Mouse (Mus musculus) heart, embryonic 10.5 days (tissue): ENCODE results near the gene Ifnl2. TPM values are rescaled to one million over a fixed set of nuclear protein-coding genes. Genes with fewer than 3 reads are reported as not detected.

ENCODE experiments used
- DNase-seq: peaks from one replicate; pipeline ENCODE4 v3.0.0-alpha.2; 2017; ENCODE audit warnings: low spot score
- H3K27ac ChIP-seq: fragments of 300-500 bp; sonication (generic); 2 replicates; pipeline ENCODE4 v1.5.1; 2016; ENCODE audit warnings: mild to moderate bottlenecking
- H3K27me3 ChIP-seq: fragments of 300-500 bp; sonication (generic); 2 replicates; pipeline ENCODE4 v1.6.1; 2016; ENCODE audit warnings: mild to moderate bottlenecking; ENCODE audit not compliant: poor library complexity, insufficient read depth, severe bottlenecking
- H3K36me3 ChIP-seq: fragments of 300-500 bp; sonication (generic); 2 replicates; pipeline ENCODE4 v1.6.1; 2016; ENCODE audit warnings: mild to moderate bottlenecking, moderate library complexity
- H3K4me1 ChIP-seq: fragments of 300-500 bp; sonication (generic); 2 replicates; pipeline ENCODE4 v1.6.1; 2016; ENCODE audit warnings: mild to moderate bottlenecking
- H3K4me3 ChIP-seq: fragments of 300-500 bp; sonication (generic); 2 replicates; pipeline ENCODE4 v1.5.1; 2016; ENCODE audit warnings: mild to moderate bottlenecking, moderate library complexity
- H3K9me3 ChIP-seq: fragments of 300-500 bp; sonication (generic); 2 replicates; pipeline ENCODE4 v1.6.1; 2016; ENCODE audit warnings: mild to moderate bottlenecking, moderate library complexity
- WGBS: fragments of 180-500 bp; shearing (Covaris S2); methylation state at CpG from one replicate; pipeline ENCODE4 v1.1.7; 2016; 5-methylcytosine and 5-hydroxymethylcytosine counted together
- polyA plus RNA-seq: library from polyadenylated mRNA; unstranded; fragments of >200 nt; fragmentation: Nextera tagmentation; extraction: Ambion mirVana; gene quantifications from 2 replicates; pipeline ENCODE4 v1.2.1, GENCODE M21; 2016

The Ifnl2 gene
- polyA plus RNA-seq, 1 experiment from 2014 or later, result not detected

DNA sequence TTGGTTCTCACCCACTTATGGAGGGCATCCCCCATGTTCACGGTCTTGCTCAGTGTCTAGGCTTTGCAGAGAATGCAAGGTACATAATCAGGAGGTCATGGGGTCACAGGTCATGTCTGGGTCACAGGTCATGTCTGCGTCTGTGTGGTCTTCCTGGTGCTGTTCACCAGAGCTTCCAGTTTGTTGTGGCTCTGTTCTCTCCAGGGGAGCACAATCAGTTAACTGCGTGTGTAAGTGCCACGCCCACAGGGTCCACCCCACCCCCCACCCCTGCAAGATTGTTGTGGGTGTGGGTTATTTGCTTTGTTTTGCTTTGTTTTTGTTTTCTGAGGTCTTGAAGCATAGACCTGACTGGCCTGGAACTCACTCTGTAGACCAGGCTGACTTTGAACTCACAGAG is 26.1 kb downstream of the Ifnl2 start:
- DNase-seq, result no peak
- H3K4me1 ChIP-seq, result peaks cover 7% of the 10 kb centered on the region
- no peaks in the 10 kb centered on the region for H3K36me3 ChIP-seq
- peaks cover 32% of the 10 kb centered on the region for H3K27me3 ChIP-seq
- no peak overlapping the region for H3K27ac ChIP-seq
- 36% methylated on average over 4 of the region's 4 CpGs for WGBS
- H3K9me3 ChIP-seq, result no peaks in the 10 kb centered on the region
- H3K4me3 ChIP-seq, result no peak overlapping the region

DNA sequence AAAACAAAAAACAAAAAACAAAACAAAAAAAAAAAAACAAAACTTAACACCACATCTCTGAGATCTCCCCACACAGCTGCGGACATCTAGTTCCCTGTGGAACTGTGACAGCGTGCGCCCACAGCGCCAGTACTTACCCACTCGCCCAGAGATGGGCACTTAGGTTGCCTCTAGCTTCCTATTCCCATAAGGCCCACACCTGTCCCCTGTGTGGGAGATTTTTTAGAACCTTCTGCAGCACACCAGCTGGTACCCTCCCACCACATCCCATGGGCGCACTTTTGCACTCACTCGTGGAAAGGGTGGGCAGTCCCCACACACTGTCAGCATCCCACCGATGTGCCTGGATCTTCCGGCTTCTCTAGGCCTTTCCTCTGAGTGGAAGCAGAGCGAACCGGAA is 27.4 kb downstream of the Ifnl2 start:
- no peaks in the 10 kb centered on the region for H3K9me3 ChIP-seq
- peaks cover 6% of the 10 kb centered on the region for H3K4me1 ChIP-seq
- no peaks in the 10 kb centered on the region for H3K36me3 ChIP-seq
- no peak for DNase-seq
- H3K27ac ChIP-seq, result no peak overlapping the region
- H3K4me3 ChIP-seq, result no peak overlapping the region
- peaks cover 19% of the 10 kb centered on the region for H3K27me3 ChIP-seq
- WGBS, result 80% methylated on average over 11 of the region's 11 CpGs

DNA sequence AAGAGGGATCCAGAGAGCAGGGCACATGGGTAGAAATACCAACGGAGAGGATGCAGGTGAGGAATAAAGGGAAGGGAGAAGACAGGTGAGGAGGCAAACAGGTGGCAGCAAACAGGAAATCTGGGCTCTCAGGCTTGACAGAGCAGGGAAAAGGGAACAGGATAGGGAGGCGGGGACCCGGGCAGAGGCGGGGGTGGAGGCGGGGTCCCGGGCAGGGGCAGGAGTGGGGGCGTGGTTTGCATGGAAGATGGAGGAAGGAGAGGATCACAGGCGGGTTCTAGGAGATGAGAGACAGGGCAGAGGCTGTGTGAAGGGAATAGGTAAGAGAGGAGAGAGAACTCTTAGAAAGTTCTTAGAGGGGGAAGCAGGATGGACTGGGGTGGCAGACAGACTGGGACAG is 31.4 kb downstream of the Ifnl2 start:
- H3K27ac ChIP-seq, result no peak overlapping the region
- H3K36me3 ChIP-seq, result no peaks in the 10 kb centered on the region
- peaks cover 4% of the 10 kb centered on the region; the same call in 1 of the 2 replicates for H3K4me1 ChIP-seq
- DNase-seq, result no peak
- 0 out of 2 replicates have a peak, but pooled peaks cover 8% of the 10 kb centered on the region for H3K27me3 ChIP-seq
- 8% methylated on average over 8 of the region's 8 CpGs for WGBS
- H3K9me3 ChIP-seq, result no peaks in the 10 kb centered on the region
- H3K4me3 ChIP-seq, result no peak overlapping the region

DNA sequence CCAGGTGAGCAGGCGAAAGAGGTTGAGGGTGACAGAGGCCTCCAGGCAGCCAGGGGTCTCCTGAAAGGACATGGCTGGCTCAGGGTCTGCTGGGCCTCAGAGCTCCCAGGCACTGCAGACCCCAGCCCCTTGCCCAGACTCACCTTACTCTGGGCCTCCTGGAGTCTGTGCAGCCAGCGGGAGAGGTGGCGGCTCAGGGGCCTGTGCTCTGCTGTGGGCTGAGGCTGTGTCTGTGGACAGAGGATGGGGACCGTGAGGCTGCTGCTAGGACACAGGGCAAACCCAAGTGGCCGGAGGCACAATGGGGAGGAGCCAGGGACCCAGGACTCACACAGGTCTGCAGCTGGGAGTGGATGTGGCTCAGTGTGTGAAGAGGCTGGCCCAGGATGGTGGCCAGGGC is 32.9 kb downstream of the Ifnl2 start:
- Histone ChIP-seq H3K36me3 (no peaks in the 10 kb centered on the region), H3K4me3 (no peak overlapping the region), H3K9me3 (no peaks in the 10 kb centered on the region), H3K4me1 (peaks cover 4% of the 10 kb centered on the region; the same call in 1 of the 2 replicates), H3K27me3 (0 out of 2 replicates have a peak, but pooled peaks cover 8% of the 10 kb centered on the region), H3K27ac (no peak overlapping the region)
- 76% methylated on average over 5 of the region's 5 CpGs for WGBS
- no peak for DNase-seq

DNA sequence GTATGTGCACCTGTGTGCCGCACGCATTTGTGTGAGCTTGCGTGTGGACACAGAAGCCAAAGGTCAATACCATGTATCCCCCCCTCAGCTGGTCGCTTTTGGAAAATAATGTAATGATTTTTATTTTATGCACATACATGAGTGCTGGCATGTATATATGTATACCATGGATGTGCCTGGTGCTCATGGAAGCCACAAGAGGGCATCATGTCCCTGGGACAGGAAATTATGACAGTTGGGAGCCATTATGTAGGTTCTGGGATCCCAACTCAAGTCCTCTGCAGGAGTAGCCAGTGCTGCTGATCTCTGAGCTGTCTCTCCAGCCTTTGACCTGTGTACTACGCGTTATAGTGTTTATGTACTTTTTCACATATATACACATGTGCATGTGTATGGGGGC is 34.1 kb downstream of the Ifnl2 start:
- 80% methylated on average over 6 of the region's 6 CpGs for WGBS

DNA sequence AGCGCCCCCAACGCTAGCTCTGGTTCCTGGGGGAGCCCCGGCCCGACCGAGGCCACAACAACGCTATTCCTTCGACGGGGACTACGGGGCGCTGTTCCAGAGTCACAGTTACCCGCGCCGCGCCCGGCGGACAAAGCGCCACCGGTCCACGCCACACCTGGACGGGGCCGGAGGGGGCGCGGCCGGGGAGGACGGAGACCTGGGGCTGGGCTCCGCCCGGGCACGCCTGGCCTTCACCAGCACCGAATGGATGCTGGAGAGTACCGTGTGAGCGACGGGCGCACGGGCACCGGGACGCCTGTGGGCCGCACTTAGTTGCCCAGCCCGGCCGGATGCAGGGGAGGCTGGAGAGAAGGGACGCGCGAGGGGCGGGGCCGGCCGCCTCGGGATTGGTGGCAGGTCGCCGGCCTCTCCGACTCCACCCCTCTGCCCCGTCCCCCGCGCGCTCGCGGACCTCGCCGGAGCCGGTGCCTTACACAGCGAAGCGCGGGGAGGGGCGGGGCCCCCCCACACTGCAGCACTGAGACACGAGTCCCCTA is 43.0 kb downstream of the Ifnl2 start:
- WGBS, result under 1% methylated on average over 62 of the region's 63 CpGs
- H3K27ac ChIP-seq, result peak overlapping the region; percentile 83
- peaks cover 38% of the 10 kb centered on the region for H3K27me3 ChIP-seq
- H3K4me3 ChIP-seq, result peak overlapping the region; percentile 69
- peaks cover 35% of the 10 kb centered on the region for H3K4me1 ChIP-seq
- peaks cover 7% of the 10 kb centered on the region; the same call in 1 of the 2 replicates for H3K36me3 ChIP-seq
- no peak for DNase-seq
- H3K9me3 ChIP-seq, result no peaks in the 10 kb centered on the region

More for the DNA sequence above, 34.1 kb downstream of the Ifnl2 start:
- Histone ChIP-seq H3K4me1 (peaks cover 8% of the 10 kb centered on the region), H3K27me3 (0 out of 2 replicates have a peak, but pooled peaks cover 8% of the 10 kb centered on the region), H3K36me3 (no peaks in the 10 kb centered on the region), H3K9me3 (no peaks in the 10 kb centered on the region), H3K27ac (no peak overlapping the region), H3K4me3 (no peak overlapping the region)
- no peak for DNase-seq

DNA sequence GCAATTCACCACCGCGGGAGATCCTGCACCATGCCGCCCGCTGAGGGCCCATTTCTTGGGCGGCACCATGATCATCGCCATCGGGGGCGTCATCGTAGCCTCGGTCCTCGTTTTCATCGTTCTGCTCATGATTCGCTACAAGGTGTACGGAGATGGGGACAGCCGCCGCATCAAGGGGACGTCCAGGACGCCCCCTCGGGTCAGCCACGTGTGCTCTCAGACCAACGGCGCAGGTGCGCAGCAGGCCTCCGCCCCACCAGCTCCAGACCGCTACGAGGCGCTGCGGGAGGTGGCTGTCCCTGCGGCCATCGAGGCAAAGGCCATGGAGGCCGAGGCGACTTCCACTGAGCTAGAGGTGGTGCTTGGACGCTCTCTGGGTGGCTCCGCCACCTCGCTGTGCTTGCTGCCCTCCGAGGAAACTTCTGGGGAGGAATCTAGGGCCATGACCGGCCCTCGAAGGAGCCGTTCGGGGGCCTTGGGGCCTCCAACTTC is 43.5 kb downstream of the Ifnl2 start:
- WGBS, result 10% methylated on average over 40 of the region's 40 CpGs
- Histone ChIP-seq H3K27ac (peak overlapping the region; percentile 83), H3K9me3 (no peaks in the 10 kb centered on the region), H3K27me3 (peaks cover 38% of the 10 kb centered on the region), H3K4me3 (peak overlapping the region; percentile 69), H3K4me1 (peaks cover 35% of the 10 kb centered on the region), H3K36me3 (peaks cover 9% of the 10 kb centered on the region; the same call in 1 of the 2 replicates)
- DNase-seq, result no peak

DNA sequence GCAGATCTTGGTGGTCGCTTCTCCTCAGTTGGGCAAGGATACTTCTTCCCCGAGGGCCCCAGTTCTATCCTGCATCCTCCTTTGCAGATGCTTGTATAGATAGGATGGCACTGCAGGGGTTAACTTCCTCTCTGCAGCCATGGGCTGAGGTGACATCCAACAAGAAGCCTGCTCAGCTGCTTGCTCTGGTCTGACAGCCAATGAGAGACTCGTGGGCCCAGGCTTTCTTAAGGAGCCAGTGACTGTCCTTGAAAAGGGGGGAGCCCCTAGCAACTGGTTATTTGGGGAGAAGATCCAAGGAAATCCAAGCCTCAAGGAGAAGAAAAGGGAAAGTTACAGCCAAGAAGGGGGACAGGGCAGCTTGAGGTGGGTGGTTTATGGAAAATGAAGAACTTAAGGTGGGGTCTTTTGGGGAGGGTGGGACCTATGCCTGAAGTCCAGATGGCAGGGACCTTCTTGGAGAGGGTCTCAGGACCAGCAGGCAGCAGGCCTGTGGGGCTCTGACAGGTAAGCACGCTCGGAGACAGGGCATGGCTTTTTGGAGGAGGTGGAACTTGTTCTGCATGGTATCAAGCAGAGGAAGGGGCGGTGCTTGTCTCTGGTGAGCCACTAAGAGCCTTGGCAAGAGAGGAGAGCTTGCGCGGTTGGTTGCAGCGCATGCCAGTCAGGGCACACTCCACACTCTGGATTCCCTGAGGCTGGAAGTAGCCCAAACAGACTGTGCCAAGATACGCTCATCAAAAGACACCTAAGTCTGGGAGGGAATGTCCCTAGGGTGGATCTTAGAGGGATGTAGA is 45.6 kb downstream of the Ifnl2 start:
- peaks cover 27% of the 10 kb centered on the region for H3K36me3 ChIP-seq
- no peak overlapping the region for H3K4me3 ChIP-seq
- no peaks in the 10 kb centered on the region for H3K9me3 ChIP-seq
- no peak for DNase-seq
- H3K27me3 ChIP-seq, result peaks cover 37% of the 10 kb centered on the region
- peaks cover 24% of the 10 kb centered on the region for H3K4me1 ChIP-seq
- no peak overlapping the region for H3K27ac ChIP-seq
- 53% methylated on average over 10 of the region's 10 CpGs for WGBS

DNA sequence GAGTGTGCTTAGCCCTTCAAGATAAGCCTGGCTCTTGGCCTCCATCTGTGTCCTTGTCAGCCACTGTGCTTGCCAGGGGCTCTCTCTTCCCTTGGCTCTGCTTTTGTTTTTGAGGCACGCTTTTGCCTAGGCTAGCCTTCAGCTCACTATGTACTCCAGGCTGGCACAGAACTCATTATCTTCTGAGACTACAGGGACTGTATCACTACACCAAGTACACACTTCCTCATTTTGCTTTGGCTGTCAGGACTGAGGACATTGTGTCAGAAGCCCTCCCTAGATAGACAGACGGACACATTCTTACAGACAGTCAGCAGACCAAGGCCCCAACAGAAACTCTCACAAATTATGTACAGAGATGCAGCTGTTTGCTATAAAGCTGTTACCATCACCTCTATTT is 47.5 kb downstream of the Ifnl2 start:
- no peak overlapping the region for H3K4me3 ChIP-seq
- peaks cover 21% of the 10 kb centered on the region for H3K4me1 ChIP-seq
- H3K27ac ChIP-seq, result no peak overlapping the region
- H3K9me3 ChIP-seq, result no peaks in the 10 kb centered on the region
- peaks cover 45% of the 10 kb centered on the region for H3K36me3 ChIP-seq
- 89% methylated on average over 2 of the region's 2 CpGs for WGBS
- H3K27me3 ChIP-seq, result peaks cover 19% of the 10 kb centered on the region; the same call in 1 of the 2 replicates
- DNase-seq, result no peak

DNA sequence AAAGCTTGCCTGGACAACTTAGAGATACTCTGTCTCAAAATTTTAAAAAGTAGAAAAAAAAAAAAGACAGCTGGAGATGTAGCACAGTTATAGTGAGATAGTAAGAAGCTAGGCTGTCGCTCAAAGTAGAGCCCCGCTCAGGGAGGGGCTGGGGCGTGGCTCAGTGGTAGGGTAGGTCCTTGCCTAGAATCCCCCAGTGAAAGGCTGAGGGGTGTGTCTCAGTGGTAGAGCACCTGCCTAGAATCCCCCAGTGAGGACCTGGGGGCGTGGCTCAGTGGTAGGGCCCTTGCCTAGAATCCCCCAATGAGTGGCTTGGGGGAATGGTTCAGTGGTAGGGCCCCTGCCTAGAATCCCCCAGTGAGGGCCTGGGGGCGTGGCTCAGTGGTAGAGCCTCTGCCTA is 49.9 kb downstream of the Ifnl2 start:
- no peak overlapping the region for H3K4me3 ChIP-seq
- H3K36me3 ChIP-seq, result peaks cover 51% of the 10 kb centered on the region
- WGBS, result 95% methylated on average over 4 of the region's 5 CpGs
- H3K27me3 ChIP-seq, result no peaks in the 10 kb centered on the region
- peaks cover 8% of the 10 kb centered on the region; the same call in 1 of the 2 replicates for H3K4me1 ChIP-seq
- no peaks in the 10 kb centered on the region for H3K9me3 ChIP-seq
- DNase-seq, result no peak
- no peak overlapping the region for H3K27ac ChIP-seq

Other genes with a start within 250 kb of the Ifnl2 start
- gene Eid2, start 242.6 kb downstream of the Ifnl2 start, polyA plus RNA-seq, result 0.90 and 1.4 TPM in 2 replicates
- gene Eid2b, start 232.7 kb downstream of the Ifnl2 start, polyA plus RNA-seq, result 5.6 and 7.1 TPM in 2 replicates
- not detected in 2 replicates for gene Selenov, start 219.3 kb downstream of the Ifnl2 start, polyA plus RNA-seq
- 0.18 and 0.68 TPM in 2 replicates for gene Dll3, start 208.2 kb downstream of the Ifnl2 start, polyA plus RNA-seq
- 171 and 189 TPM in 2 replicates for gene Timm50, start 198.4 kb downstream of the Ifnl2 start, polyA plus RNA-seq
- gene Supt5, start 171.7 kb downstream of the Ifnl2 start, polyA plus RNA-seq, result 88.5 and 90.7 TPM in 2 replicates
- 726 and 844 TPM in 2 replicates for gene Rps16, start 159.8 kb downstream of the Ifnl2 start, polyA plus RNA-seq
- gene Plekhg2, start 137.9 kb downstream of the Ifnl2 start, polyA plus RNA-seq, result 68.3 and 75.1 TPM in 2 replicates
- gene Zfp36, start 130.2 kb downstream of the Ifnl2 start, polyA plus RNA-seq, result 13.7 and 15.1 TPM in 2 replicates
- 58.8 and 62.0 TPM in 2 replicates for gene Med29, start 117.7 kb downstream of the Ifnl2 start, polyA plus RNA-seq
- gene Paf1, start 117.5 kb downstream of the Ifnl2 start, polyA plus RNA-seq, result 79.8 and 81.3 TPM in 2 replicates
- 7.5 and 8.7 TPM in 2 replicates for gene Gmfg, start 73.0 kb downstream of the Ifnl2 start, polyA plus RNA-seq
- 1.5 and 1.9 TPM in 2 replicates for gene Lrfn1, start 58.5 kb downstream of the Ifnl2 start, polyA plus RNA-seq
- gene Ifnl3, start 12.4 kb upstream of the Ifnl2 start, polyA plus RNA-seq, result not detected in 2 replicates
- not detected in 2 replicates for gene Sycn, start 30.4 kb upstream of the Ifnl2 start, polyA plus RNA-seq
- not detected in 2 replicates for gene Nccrp1, start 36.8 kb upstream of the Ifnl2 start, polyA plus RNA-seq
- gene Samd4b, start 87.7 kb upstream of the Ifnl2 start, polyA plus RNA-seq, result 24.5 and 29.7 TPM in 2 replicates
- gene Pak4, start 87.7 kb upstream of the Ifnl2 start, polyA plus RNA-seq, result 47.2 and 53.0 TPM in 2 replicates
- gene Acp7, start 120.9 kb upstream of the Ifnl2 start, polyA plus RNA-seq, result 0.34 TPM in 1 of 2 replicates, not detected in the other
- 4.7 and 6.3 TPM in 2 replicates for gene Fbxo27, start 182.4 kb upstream of the Ifnl2 start, polyA plus RNA-seq
- 13.4 and 13.6 TPM in 2 replicates for gene Fbxo17, start 206.3 kb upstream of the Ifnl2 start, polyA plus RNA-seq
- gene Mrps12, start 231.4 kb upstream of the Ifnl2 start, polyA plus RNA-seq, result 132 and 168 TPM in 2 replicates
- gene Sars2, start 231.5 kb upstream of the Ifnl2 start, polyA plus RNA-seq, result 30.7 and 32.2 TPM in 2 replicates
- not detected in 2 replicates for gene Ccer2, start 245.7 kb upstream of the Ifnl2 start, polyA plus RNA-seq